Mouse (Mus musculus) E14TG2a.4 (cell line): ENCODE results near the gene Tspan7.

Experiments
- H3K27me3 ChIP-seq: 2 replicates; pipeline ENCODE4 v1.6.1; 2014; ENCODE audit warnings: low read length, control low read depth; ENCODE audit not compliant: insufficient read depth
- H3K36me3 ChIP-seq: 2 replicates; pipeline ENCODE4 v1.6.1; 2014; ENCODE audit warnings: low read length, control low read depth; ENCODE audit not compliant: insufficient read depth
- H3K4me1 ChIP-seq: replicated peaks from 2 replicates; pipeline ENCODE4 v1.6.1; 2014; ENCODE audit warnings: low read depth, low read length, control low read depth
- H3K4me3 ChIP-seq: replicated peaks from 2 replicates; pipeline ENCODE4 v1.5.1; 2014; ENCODE audit warnings: mild to moderate bottlenecking, low read length
- H3K9me3 ChIP-seq: 2 replicates; pipeline ENCODE4 v1.6.1; 2014; ENCODE audit warnings: low read length, control low read depth
- CTCF ChIP-seq: conservative IDR thresholded peaks from 2 replicates; pipeline ENCODE4 v1.5.1; 2014; ENCODE audit warnings: low read length
- NANOG ChIP-seq: IDR thresholded peaks from 2 replicates; pipeline ENCODE4 v1.6.1; 2014; ENCODE audit warnings: borderline replicate concordance, low read length, mixed read lengths
- POU5F1 ChIP-seq: IDR thresholded peaks from 2 replicates; pipeline ENCODE4 v1.6.1; 2014; ENCODE audit warnings: low read length, borderline replicate concordance

The Tspan7 gene

DNA sequence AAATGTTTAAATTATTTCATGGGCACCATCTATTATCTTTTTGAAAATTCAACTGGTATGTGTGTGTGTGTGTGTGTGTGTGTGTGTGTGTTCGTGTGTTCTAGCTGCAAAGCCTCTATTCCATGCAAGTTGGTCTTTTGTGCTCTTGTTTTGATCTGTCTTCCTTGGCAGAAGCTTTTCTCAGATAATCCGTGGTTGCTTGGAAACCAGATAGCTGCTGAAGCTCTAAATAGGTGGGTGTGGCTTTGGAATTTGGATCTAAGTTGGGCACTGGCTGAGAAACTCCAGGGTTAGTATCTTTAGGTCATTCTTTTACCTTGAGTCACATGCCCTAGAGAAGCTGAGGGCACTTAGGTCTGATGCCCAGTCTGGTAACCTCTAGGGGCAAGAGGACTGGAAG, 50.5 kb downstream of the Tspan7 start:
- no peak overlapping the region for H3K4me3 ChIP-seq
- H3K9me3 ChIP-seq, result no peaks in the 10 kb centered on the region
- no peaks in the 10 kb centered on the region for H3K27me3 ChIP-seq
- TF ChIP-seq NANOG (no peak), CTCF (no peak), POU5F1 (no peak)
- peaks cover 5% of the 10 kb centered on the region; the same call in 1 of the 2 replicates for H3K4me1 ChIP-seq
- no peaks in the 10 kb centered on the region for H3K36me3 ChIP-seq

DNA sequence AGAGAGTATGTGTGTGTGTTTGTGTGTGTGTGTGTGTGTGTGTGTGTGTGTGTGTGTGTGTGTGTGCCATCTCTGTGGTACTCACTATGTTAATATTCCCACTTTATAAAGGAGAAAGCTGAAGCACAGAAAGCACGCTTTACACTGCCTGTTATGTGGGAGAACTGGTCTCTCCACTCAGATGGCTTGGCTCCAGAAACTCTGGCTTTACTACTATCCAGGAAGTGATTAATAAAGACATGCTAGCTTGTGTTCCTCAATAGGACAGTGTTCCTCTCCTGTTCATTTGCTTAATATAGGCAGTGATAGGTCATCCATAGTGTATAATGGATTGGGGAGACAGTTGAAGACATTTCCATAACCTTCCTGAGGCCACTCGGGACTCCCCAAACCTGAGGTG, 54.1 kb downstream of the Tspan7 start:
- Histone ChIP-seq H3K36me3 (no peaks in the 10 kb centered on the region), H3K27me3 (no peaks in the 10 kb centered on the region), H3K4me3 (no peak overlapping the region), H3K9me3 (no peaks in the 10 kb centered on the region), H3K4me1 (peaks cover 5% of the 10 kb centered on the region; the same call in 1 of the 2 replicates)
- no peak for TF ChIP-seq CTCF
- TF ChIP-seq POU5F1, result no peak

DNA sequence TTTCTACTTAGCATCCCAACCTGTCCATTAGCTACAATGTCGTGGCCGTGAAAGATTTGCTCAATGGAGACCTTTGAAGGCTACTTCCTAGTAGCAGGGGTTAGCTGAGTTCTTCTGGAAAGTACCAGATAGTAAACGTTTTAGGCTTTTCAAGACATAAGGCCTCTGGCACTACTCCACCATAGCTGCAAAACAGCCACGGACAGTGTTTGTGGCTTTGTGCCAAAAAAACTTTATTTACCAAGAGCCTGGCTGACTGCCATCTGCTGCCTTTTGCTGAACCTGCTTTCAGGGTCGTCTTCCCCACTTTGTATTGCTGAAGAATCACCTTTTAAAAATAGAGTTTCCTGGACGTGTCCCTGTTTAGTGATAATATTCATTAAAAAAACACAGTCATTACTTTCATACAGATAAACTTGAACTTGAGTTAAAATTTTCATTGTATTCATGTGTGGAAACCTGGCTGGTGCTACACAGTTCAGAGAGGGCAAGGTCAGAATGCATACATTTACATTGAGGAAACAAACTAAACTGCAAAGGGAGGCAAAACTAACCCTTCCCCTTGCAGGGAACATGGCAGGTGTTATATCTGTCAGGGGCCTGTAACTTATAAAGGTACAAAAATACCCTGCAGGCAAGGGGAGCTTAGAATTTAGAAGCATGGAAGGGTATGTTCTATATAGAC, 54.7 kb downstream of the Tspan7 start:
- Histone ChIP-seq H3K36me3 (no peaks in the 10 kb centered on the region), H3K9me3 (no peaks in the 10 kb centered on the region), H3K4me1 (peaks cover 5% of the 10 kb centered on the region; the same call in 1 of the 2 replicates), H3K27me3 (no peaks in the 10 kb centered on the region), H3K4me3 (no peak overlapping the region)
- TF ChIP-seq CTCF, result no peak
- no peak for TF ChIP-seq POU5F1
- TF ChIP-seq NANOG, result no peak

DNA sequence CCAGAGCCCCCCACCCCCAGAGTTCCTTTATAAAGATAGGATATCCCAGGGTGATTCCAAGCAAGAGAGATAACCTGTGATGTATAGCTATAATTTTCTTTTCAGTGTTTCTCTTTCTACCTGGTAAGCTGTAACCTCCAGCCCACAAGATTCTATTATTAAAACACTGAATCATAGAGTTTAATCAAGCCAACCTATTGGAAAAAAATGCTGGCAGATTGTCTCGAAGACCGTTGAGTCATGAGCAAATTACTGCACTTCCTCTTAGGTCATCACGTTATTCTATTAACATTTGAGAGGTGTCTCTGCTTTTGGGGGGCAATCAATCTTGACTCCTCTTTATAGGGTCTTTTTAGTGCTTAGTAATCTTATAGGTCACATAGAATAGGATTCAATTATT, 61.9 kb downstream of the Tspan7 start:
- Histone ChIP-seq H3K36me3 (no peaks in the 10 kb centered on the region), H3K4me3 (no peak overlapping the region), H3K27me3 (no peaks in the 10 kb centered on the region), H3K9me3 (no peaks in the 10 kb centered on the region), H3K4me1 (no peaks in the 10 kb centered on the region)
- TF ChIP-seq NANOG, result no peak
- no peak for TF ChIP-seq CTCF
- TF ChIP-seq POU5F1, result no peak

DNA sequence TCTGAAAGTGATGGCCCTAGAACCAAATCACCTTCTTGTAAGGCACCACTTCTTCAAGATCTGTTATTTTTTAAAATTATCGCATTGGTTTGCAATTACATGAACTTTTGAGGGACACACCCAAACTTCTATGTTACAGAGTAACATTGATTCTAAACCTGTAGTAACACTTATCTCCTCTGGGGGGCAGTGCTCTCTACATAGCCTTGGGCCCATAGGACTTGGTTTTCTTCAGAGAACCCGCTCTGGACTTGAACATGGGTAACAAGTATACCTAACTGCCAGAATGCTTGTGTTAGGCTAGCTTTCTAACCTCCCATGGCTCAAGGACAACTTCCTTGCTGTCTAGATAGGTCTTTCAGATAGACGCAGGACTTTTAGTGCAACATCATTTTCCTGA, 64.8 kb downstream of the Tspan7 start:
- no peak overlapping the region for H3K4me3 ChIP-seq
- no peaks in the 10 kb centered on the region for H3K9me3 ChIP-seq
- no peaks in the 10 kb centered on the region for H3K36me3 ChIP-seq
- TF ChIP-seq CTCF (peak; percentile 23; the same call in 1 of the 2 replicates), POU5F1 (no peak)
- no peaks in the 10 kb centered on the region for H3K4me1 ChIP-seq
- H3K27me3 ChIP-seq, result no peaks in the 10 kb centered on the region

DNA sequence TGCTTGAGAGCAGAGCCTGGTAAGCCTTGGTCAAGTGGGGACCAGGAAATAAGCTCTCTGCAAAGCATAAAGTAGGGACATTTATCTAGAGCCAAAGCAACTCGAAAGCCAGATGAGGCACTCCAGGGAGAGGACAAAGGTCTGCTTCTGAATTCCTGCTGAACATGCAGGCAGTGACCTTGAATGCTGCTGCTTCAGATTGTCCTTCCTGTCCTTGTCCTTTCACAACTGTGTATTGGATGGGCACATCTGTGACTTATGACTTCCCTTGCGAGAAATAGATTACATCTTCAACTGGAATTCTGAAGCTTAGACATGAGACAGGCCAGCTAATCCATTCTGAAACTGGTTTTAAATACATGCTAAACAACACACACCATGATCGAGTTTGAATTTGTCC, 71.9 kb downstream of the Tspan7 start:
- Histone ChIP-seq H3K9me3 (no peaks in the 10 kb centered on the region), H3K4me3 (no peak overlapping the region), H3K4me1 (no peaks in the 10 kb centered on the region), H3K36me3 (no peaks in the 10 kb centered on the region), H3K27me3 (no peaks in the 10 kb centered on the region)
- no peak for TF ChIP-seq NANOG
- TF ChIP-seq POU5F1, result no peak
- TF ChIP-seq CTCF, result no peak

DNA sequence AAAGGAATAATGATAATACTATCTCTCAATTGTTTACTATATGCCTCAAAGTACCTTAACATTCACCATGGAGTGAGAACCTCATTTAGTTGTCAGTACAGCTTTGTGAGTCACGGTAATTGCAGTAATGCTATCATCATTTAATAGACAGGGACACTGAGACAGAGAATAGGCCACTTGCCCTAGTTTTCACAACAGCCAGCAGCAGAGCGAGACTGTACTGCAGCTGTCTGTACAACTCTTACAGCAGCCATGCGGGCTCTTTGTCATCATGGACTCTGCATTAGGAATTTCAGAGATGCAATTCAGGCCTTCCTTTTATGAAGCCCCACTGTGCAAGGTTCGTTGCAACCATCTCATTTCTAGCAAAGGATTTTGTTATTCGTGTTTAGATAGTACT, 72.6 kb downstream of the Tspan7 start:
- no peaks in the 10 kb centered on the region for H3K9me3 ChIP-seq
- TF ChIP-seq POU5F1 (no peak), NANOG (no peak), CTCF (no peak)
- H3K36me3 ChIP-seq, result no peaks in the 10 kb centered on the region
- no peak overlapping the region for H3K4me3 ChIP-seq
- no peaks in the 10 kb centered on the region for H3K27me3 ChIP-seq
- H3K4me1 ChIP-seq, result no peaks in the 10 kb centered on the region

DNA sequence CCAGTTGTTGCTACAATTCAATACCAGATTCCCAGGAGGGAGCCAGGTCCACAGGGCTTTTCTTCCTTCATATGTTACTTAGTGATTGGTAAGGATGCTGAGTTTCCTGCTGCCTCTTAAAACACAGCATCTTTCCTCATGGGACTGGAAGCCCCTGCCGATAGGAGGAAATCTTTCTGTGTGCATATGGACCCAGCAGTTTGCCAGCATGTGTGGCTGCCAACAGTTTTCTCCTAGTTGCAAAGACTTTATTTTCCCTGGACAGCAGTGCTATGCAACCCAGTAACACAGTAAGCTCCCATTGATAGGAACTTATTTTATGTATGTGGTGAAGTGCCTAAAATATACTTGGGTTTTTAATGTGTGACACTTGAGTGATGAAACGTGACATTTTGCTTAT, 73.7 kb downstream of the Tspan7 start:
- Histone ChIP-seq H3K36me3 (no peaks in the 10 kb centered on the region), H3K27me3 (no peaks in the 10 kb centered on the region), H3K4me3 (no peak overlapping the region), H3K4me1 (no peaks in the 10 kb centered on the region), H3K9me3 (no peaks in the 10 kb centered on the region)
- TF ChIP-seq CTCF (no peak), POU5F1 (no peak), NANOG (no peak)

DNA sequence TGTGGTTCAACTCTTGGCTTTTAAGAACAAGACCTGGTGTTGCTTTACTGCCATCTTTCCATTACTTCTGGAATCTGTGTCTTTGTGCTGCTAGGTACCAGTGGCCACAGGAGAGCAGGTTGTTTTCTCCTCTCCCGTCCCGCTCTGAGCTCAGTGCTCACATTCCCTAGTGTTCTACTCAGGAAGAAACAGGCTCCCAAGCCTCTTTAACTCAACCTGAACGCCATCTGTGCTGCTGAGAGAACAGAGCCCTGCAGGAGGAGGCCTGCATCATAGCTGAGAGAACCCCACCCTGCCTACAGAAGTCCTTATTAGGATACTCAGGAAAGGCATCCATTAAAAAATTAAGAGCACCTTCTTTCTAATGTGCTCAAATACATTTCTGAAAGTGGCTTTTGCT, 80.9 kb downstream of the Tspan7 start:
- Histone ChIP-seq H3K36me3 (no peaks in the 10 kb centered on the region), H3K4me3 (no peak overlapping the region)
- TF ChIP-seq NANOG (no peak), CTCF (no peak), POU5F1 (no peak)

More for the DNA sequence above, 80.9 kb downstream of the Tspan7 start:
- Histone ChIP-seq H3K9me3 (no peaks in the 10 kb centered on the region), H3K4me1 (no peaks in the 10 kb centered on the region), H3K27me3 (no peaks in the 10 kb centered on the region)
